Mouse (Mus musculus) erythroblast, embryonic 14.5 days (primary cell): ENCODE measurements around the gene Fam72a. TPM values are rescaled to one million over a fixed set of nuclear protein-coding genes. Genes with fewer than 3 reads are reported as not detected.

ENCODE experiments used
- H3K27me3 ChIP-seq: 2 replicates; pipeline ENCODE4 v1.6.1; 2012; ENCODE audit warnings: inconsistent platforms; ENCODE audit not compliant: control insufficient read depth
- H3K36me3 ChIP-seq: 2 replicates; pipeline ENCODE4 v1.6.1; 2012; ENCODE audit warnings: mild to moderate bottlenecking, inconsistent platforms; ENCODE audit not compliant: control insufficient read depth
- H3K4me1 ChIP-seq: 2 replicates; pipeline ENCODE4 v1.6.1; 2012; ENCODE audit warnings: inconsistent platforms; ENCODE audit not compliant: control insufficient read depth
- H3K4me3 ChIP-seq: replicated peaks from 2 replicates; pipeline ENCODE3; 2012; ENCODE audit warnings: moderate library complexity, mild to moderate bottlenecking, inconsistent platforms
- H3K9me3 ChIP-seq: 2 replicates; pipeline ENCODE4 v1.6.1; 2012; ENCODE audit warnings: low read length, inconsistent platforms, mixed read lengths; ENCODE audit not compliant: control insufficient read depth
- GATA1 ChIP-seq: IDR thresholded peaks from 2 replicates; pipeline ENCODE4 v1.6.1; 2012; ENCODE audit warnings: low read length, inconsistent platforms, mixed read lengths
- TAL1 ChIP-seq: IDR thresholded peaks from 3 replicates; pipeline ENCODE4 v1.6.1; 2012; ENCODE audit warnings: low read length, inconsistent platforms, mixed read lengths
- polyA plus RNA-seq: library from polyadenylated mRNA; stranded (reverse); fragments of >175 nt; gene quantifications from 2 replicates; pipeline ENCODE4 v1.2.3, GENCODE M21; 2012

Gene Fam72a
- polyA plus RNA-seq: 0.11 and 0.15 TPM in 2 replicates

GRCm38 (mm10) chr1:131527281-131528080 is at the start of gene Fam72a, which contains the start of gene Srgap2:
Gene Fam72a, plus strand, starts transcription at chr1:131527903.
Gene Srgap2, minus strand, starts transcription at chr1:131527352.
- Histone ChIP-seq H3K4me1 (peaks cover 59% of the 10 kb centered on the region), H3K4me3 (peak within 1 kb of the TSS; percentile 96), H3K36me3 (peaks cover 7% of the 10 kb centered on the region), H3K9me3 (no peaks in the 10 kb centered on the region), H3K27me3 (peaks cover 12% of the 10 kb centered on the region)
- TF ChIP-seq TAL1 (no peak), GATA1 (peak; percentile 72)

DNA sequence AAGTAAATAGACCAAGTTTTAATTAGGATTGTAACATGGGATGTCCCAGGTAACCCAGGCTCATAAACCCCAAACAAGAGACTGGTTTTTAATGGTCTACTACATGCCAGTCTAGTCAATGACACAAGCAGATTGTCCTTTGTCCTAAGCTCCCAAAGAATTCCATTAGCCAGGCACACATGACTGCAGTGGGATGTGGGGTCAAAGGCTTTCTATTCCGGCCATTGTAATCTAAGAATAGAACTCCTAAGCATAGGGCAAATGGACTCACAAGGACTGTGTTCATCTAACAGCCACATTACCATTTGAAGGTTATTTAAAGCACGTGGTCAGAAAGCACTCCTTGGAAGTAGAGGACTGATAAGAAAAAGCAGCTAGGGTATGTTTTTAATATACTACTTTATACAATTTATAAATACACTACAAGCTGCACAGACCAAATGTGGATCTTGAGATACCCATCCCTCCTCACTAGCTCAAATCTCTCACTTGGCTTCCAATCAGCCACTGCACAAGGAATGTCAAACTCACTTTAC is 48.9 kb upstream of the Fam72a start:
- no peaks in the 10 kb centered on the region for H3K36me3 ChIP-seq

DNA sequence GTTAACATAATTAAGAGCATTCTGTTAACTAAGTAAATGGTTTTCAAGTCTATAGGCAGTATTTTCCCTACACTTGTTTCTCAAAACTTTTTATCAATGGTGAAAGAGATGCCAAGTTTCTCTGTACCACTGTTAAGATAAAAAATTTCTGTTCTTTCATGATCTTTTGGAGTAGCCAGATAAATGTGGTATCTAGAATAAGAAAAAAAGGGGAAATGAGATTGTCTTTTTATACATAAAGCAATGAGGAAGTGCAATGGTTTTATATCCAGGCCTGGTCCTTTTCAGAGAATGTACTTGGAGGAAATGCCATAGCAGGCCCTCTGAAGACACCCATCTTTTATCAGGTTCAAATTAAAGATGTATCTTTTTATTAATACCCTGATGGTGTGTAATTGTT is 46.3 kb upstream of the Fam72a start:
- H3K27me3 ChIP-seq: no peaks in the 10 kb centered on the region
- TF ChIP-seq TAL1 (no peak), GATA1 (no peak)
- H3K4me3 ChIP-seq: no peak overlapping the region
- H3K9me3 ChIP-seq: no peaks in the 10 kb centered on the region
- H3K36me3 ChIP-seq: no peaks in the 10 kb centered on the region
- H3K4me1 ChIP-seq: no peaks in the 10 kb centered on the region

More for the DNA sequence above, 48.9 kb upstream of the Fam72a start:
- Histone ChIP-seq H3K9me3 (no peaks in the 10 kb centered on the region), H3K4me1 (no peaks in the 10 kb centered on the region), H3K4me3 (no peak overlapping the region), H3K27me3 (no peaks in the 10 kb centered on the region)
- TF ChIP-seq TAL1: no peak
- TF ChIP-seq GATA1: no peak

DNA sequence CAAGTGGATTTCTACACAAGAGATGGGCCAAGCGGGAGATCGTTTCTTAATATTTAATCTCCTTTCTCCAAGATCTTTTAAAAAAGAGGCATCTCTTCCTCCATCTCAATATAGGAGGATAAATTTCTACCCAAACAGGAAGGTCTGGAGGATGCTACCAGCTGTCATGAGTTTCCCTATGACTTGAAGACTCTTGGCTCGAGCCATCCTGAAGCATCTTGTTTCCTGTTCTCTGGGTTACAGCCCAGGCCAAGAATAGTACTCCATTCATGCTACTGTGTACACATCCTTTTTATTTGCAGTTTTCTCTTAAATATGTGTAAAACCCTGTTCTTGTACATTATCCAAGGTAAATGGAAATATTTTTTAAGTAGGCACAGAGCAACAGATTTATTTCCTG is 45.5 kb upstream of the Fam72a start:
- TF ChIP-seq TAL1 (no peak), GATA1 (no peak)
- H3K36me3 ChIP-seq: no peaks in the 10 kb centered on the region
- H3K9me3 ChIP-seq: no peaks in the 10 kb centered on the region
- no peak overlapping the region for H3K4me3 ChIP-seq
- H3K4me1 ChIP-seq: no peaks in the 10 kb centered on the region
- no peaks in the 10 kb centered on the region for H3K27me3 ChIP-seq

DNA sequence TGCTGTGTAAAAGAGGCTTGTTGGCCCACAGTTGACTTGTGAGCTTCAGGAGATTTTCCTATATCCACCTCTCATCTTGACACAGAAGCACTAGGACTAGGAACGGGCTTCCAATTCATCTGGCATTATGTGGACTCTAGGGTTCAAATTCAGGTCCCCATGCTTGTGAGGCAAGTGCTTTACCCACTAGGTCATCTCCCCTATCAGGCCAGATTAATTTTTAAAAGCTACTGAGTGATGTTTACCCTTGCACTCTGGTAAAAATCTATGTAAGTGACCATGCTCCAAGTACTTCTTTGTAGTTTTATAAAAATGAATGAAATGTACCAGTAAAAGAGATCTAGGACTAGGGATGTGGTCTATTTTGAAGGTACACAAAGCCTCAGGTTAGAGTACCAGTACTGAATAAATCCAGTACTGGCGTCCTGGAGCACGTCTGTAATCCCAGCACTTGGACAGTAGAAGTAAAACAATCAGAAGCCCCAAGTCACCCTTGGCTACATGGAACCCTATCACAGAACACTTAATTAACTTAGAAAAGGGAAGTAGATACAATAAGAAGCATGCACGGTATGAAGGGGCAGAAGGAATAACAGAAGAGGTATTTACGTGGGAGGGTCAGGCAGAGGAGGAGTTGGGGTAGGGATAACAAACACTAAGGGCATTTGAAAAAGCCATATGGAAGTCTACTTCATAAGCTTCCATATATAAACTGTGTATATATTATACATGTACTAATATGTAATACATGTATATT is 41.4 kb upstream of the Fam72a start:
- Histone ChIP-seq H3K36me3 (no peaks in the 10 kb centered on the region), H3K4me3 (no peak overlapping the region), H3K27me3 (no peaks in the 10 kb centered on the region), H3K9me3 (no peaks in the 10 kb centered on the region), H3K4me1 (no peaks in the 10 kb centered on the region)
- TF ChIP-seq TAL1 (no peak), GATA1 (no peak)

- Histone ChIP-seq H3K9me3 (no peaks in the 10 kb centered on the region), H3K27me3 (no peaks in the 10 kb centered on the region), H3K4me3 (no peak overlapping the region), H3K4me1 (no peaks in the 10 kb centered on the region), H3K36me3 (no peaks in the 10 kb centered on the region)
- TF ChIP-seq TAL1 (no peak), GATA1 (no peak)
Measured at GRCm38 (mm10) chr1:131489312-131489711, 38.4 kb upstream of the Fam72a start.

- TF ChIP-seq GATA1: no peak
- TF ChIP-seq TAL1: no peak
- H3K27me3 ChIP-seq: no peaks in the 10 kb centered on the region
- H3K4me3 ChIP-seq: no peak overlapping the region
- no peaks in the 10 kb centered on the region for H3K9me3 ChIP-seq
- no peaks in the 10 kb centered on the region for H3K36me3 ChIP-seq
- no peaks in the 10 kb centered on the region for H3K4me1 ChIP-seq
Measured at GRCm38 (mm10) chr1:131491579-131491978, 36.1 kb upstream of the Fam72a start.

GRCm38 (mm10) chr1:131492360-131492759 is 35.3 kb upstream of the Fam72a start:
- TF ChIP-seq GATA1 (no peak), TAL1 (no peak)
- Histone ChIP-seq H3K36me3 (no peaks in the 10 kb centered on the region), H3K27me3 (no peaks in the 10 kb centered on the region), H3K9me3 (no peaks in the 10 kb centered on the region), H3K4me1 (no peaks in the 10 kb centered on the region), H3K4me3 (no peak overlapping the region)
